9 mouse cellular contexts compared by ENCODE assay signal in genomic region chr6:86684655-86685011, GRCm38 (mm10). TPM values are rescaled to one million over a fixed set of nuclear protein-coding genes. Genes with fewer than 3 reads are reported as not detected.
A peak's percentile ranks its signal among the peaks of the same experiment; 100 is the strongest.
DNase-seq lines count a peak whose midpoint lies in the region; ATAC-seq and TF ChIP-seq lines count a peak whose summit lies in the region.
"Had no signal": no experiment of that assay in that cellular context is flagged by ENCODE, and none has a peak within 500 bp of the region (broad histone marks: within the 10 kb centered on the region; RNA-seq: fewer than 3 reads in every experiment).

No protein-coding gene starts in this region.

- ATAC-seq in hindbrain, embryonic 15.5 days (ENCODE audit: low FRiP score, low read depth) = no peak
- 0 out of 2 replicates have a peak, but pooled peaks have one; percentile 30 for ATAC-seq in midbrain, embryonic 15.5 days (replicated peaks)

- H3K9ac ChIP-seq in hindbrain, embryonic 15.5 days = peak overlapping the region; percentile 37; the same call in 1 of the 2 replicates
- H3K9ac ChIP-seq in midbrain, embryonic 15.5 days = peak overlapping the region; percentile 85

- no peak for DNase-seq in layer of hippocampus, adult 2 months (ENCODE audit: low spot score in 2 of 2)
- DNase-seq in layer of hippocampus, postnatal 36 days = no peak
- DNase-seq in embryonic facial prominence, embryonic 10.5 days (ENCODE audit: low spot score) = no peak
- DNase-seq in frontal cortex, adult 2 months (ENCODE audit: extremely low spot score in 1 of 2, low spot score in 1 of 2) = no peak
- DNase-seq in gastrocnemius, adult 8-10 months (ENCODE audit: low spot score in 2 of 2) = no peak
- no peak for DNase-seq in kidney, adult 9 months

- no peak for TF ChIP-seq CTCF in layer of hippocampus, adult 2 months (conservative IDR thresholded peaks at IDR 0.05)

- no peaks in the 10 kb centered on the region for H3K9me3 ChIP-seq in embryonic facial prominence, embryonic 10.5 days
- no peaks in the 10 kb centered on the region for H3K9me3 ChIP-seq in hindbrain, embryonic 15.5 days
- H3K9me3 ChIP-seq in midbrain, embryonic 15.5 days = no peaks in the 10 kb centered on the region

- 37% methylated on average over 12 of the region's 12 CpGs for WGBS in embryonic facial prominence, embryonic 10.5 days
- 38% methylated on average over 12 of the region's 12 CpGs for WGBS in hindbrain, embryonic 15.5 days
- 36% methylated on average over 12 of the region's 12 CpGs for WGBS in midbrain, embryonic 15.5 days

- H3K4me1 ChIP-seq in embryonic facial prominence, embryonic 10.5 days = peaks cover 14% of the 10 kb centered on the region
- peaks cover 13% of the 10 kb centered on the region for H3K4me1 ChIP-seq in hindbrain, embryonic 15.5 days (replicated peaks)
- peaks cover 14% of the 10 kb centered on the region for H3K4me1 ChIP-seq in midbrain, embryonic 15.5 days

- H3K4me2 ChIP-seq in hindbrain, embryonic 15.5 days = peak overlapping the region; percentile 77
- peak overlapping the region; percentile 80 for H3K4me2 ChIP-seq in midbrain, embryonic 15.5 days

- H3K36me3 ChIP-seq in embryonic facial prominence, embryonic 10.5 days (replicated peaks) = peaks cover 38% of the 10 kb centered on the region
- H3K36me3 ChIP-seq in hindbrain, embryonic 15.5 days = peaks cover 36% of the 10 kb centered on the region
- peaks cover 35% of the 10 kb centered on the region; the same call in 1 of the 2 replicates for H3K36me3 ChIP-seq in midbrain, embryonic 15.5 days (replicated peaks)

- peak overlapping the region; percentile 100 for H3K4me3 ChIP-seq in layer of hippocampus, adult 2 months
- H3K4me3 ChIP-seq in embryonic facial prominence, embryonic 10.5 days = peak overlapping the region; percentile 75
- peak overlapping the region; percentile 90 for H3K4me3 ChIP-seq in hindbrain, embryonic 15.5 days
- H3K4me3 ChIP-seq in midbrain, embryonic 15.5 days = peak overlapping the region; percentile 85

- peak overlapping the region; percentile 87 for H3K27ac ChIP-seq in layer of hippocampus, adult 2 months
- peak overlapping the region; percentile 86 for H3K27ac ChIP-seq in embryonic facial prominence, embryonic 10.5 days (replicated peaks)
- 0 out of 2 replicates have a peak overlapping the region, but pooled peaks have one; percentile 45 for H3K27ac ChIP-seq in hindbrain, embryonic 15.5 days (replicated peaks)
- no peak overlapping the region; the same call in 1 of the 2 replicates for H3K27ac ChIP-seq in midbrain, embryonic 15.5 days

- H3K27me3 ChIP-seq in embryonic facial prominence, embryonic 10.5 days (replicated peaks; ENCODE audit: low read depth, poor library complexity, severe bottlenecking) = no peaks in the 10 kb centered on the region
- no peaks in the 10 kb centered on the region for H3K27me3 ChIP-seq in hindbrain, embryonic 15.5 days
- no peaks in the 10 kb centered on the region for H3K27me3 ChIP-seq in midbrain, embryonic 15.5 days (replicated peaks)

RNA-seq across cellular contexts. Expression of gene Snrnp27, which starts 0.3 kb away (rescaled TPM):
- total RNA-seq in layer of hippocampus, adult 2 months (2021) = 10 to 100 TPM; 60.6 to 60.8 TPM
- total RNA-seq in layer of hippocampus, postnatal 36 days (2021) = 10 to 100 TPM; 59.1 to 62.8 TPM
- 124 and 134 TPM in 2 replicates for polyA plus RNA-seq in embryonic facial prominence, embryonic 10.5 days (2016; fragmentation: Nextera tagmentation; extraction: Ambion mirVana)
- polyA plus RNA-seq in hindbrain, embryonic 15.5 days (2015; fragmentation: Nextera tagmentation; extraction: Ambion mirVana) = 84.6 and 94.0 TPM in 2 replicates
- 91.5 and 92.0 TPM in 2 replicates for polyA plus RNA-seq in midbrain, embryonic 15.5 days (2015; fragmentation: Nextera tagmentation; extraction: Ambion mirVana)
- polyA plus RNA-seq in frontal cortex, adult 2 months (2012; rRNA removed) = 53.1 and 53.3 TPM in 2 replicates
- 10 to 100 TPM; 58.0 to 74.4 (median 64.0) TPM for total RNA-seq in gastrocnemius, adult 8-10 months (2022)

RNA-seq across cellular contexts. Expression of gene Mxd1, which starts 15.7 kb away (rescaled TPM):
- 10 to 100 TPM; 17.9 to 20.7 TPM for total RNA-seq in layer of hippocampus, adult 2 months (2021)
- 10 to 100 TPM; 20.7 to 28.7 TPM for total RNA-seq in layer of hippocampus, postnatal 36 days (2021)
- polyA plus RNA-seq in embryonic facial prominence, embryonic 10.5 days (2016; fragmentation: Nextera tagmentation; extraction: Ambion mirVana) = 9.5 and 11.4 TPM in 2 replicates
- polyA plus RNA-seq in hindbrain, embryonic 15.5 days (2015; fragmentation: Nextera tagmentation; extraction: Ambion mirVana) = 18.5 and 18.7 TPM in 2 replicates
- 23.9 and 24.5 TPM in 2 replicates for polyA plus RNA-seq in midbrain, embryonic 15.5 days (2015; fragmentation: Nextera tagmentation; extraction: Ambion mirVana)
- 20.0 and 20.5 TPM in 2 replicates for polyA plus RNA-seq in frontal cortex, adult 2 months (2012; rRNA removed)
- 1 to 10 TPM; 2.8 to 4.0 (median 3.2) TPM for total RNA-seq in gastrocnemius, adult 8-10 months (2022)

RNA-seq across cellular contexts. Expression of gene Gmcl1, which starts 48.5 kb away (rescaled TPM):
- total RNA-seq in layer of hippocampus, adult 2 months (2021) = 10 to 100 TPM; 28.3 to 31.5 TPM
- total RNA-seq in layer of hippocampus, postnatal 36 days (2021) = 10 to 100 TPM; 30.0 to 30.1 TPM
- polyA plus RNA-seq in embryonic facial prominence, embryonic 10.5 days (2016; fragmentation: Nextera tagmentation; extraction: Ambion mirVana) = 36.2 and 36.3 TPM in 2 replicates
- polyA plus RNA-seq in hindbrain, embryonic 15.5 days (2015; fragmentation: Nextera tagmentation; extraction: Ambion mirVana) = 36.1 and 36.4 TPM in 2 replicates
- polyA plus RNA-seq in midbrain, embryonic 15.5 days (2015; fragmentation: Nextera tagmentation; extraction: Ambion mirVana) = 33.8 and 34.5 TPM in 2 replicates
- 28.1 and 28.7 TPM in 2 replicates for polyA plus RNA-seq in frontal cortex, adult 2 months (2012; rRNA removed)
- total RNA-seq in gastrocnemius, adult 8-10 months (2022) = 1 to 10 TPM; 2.1 to 2.6 (median 2.4) TPM

RNA-seq across cellular contexts. Expression of gene Asprv1, which starts 56.7 kb away (rescaled TPM):
- 1 to 10 TPM; 1.2 to 1.9 TPM for total RNA-seq in layer of hippocampus, adult 2 months (2021)
- 1 to 10 TPM in 1 of 2 experiments, under 1 TPM in 1; 0.88 to 1.7 TPM for total RNA-seq in layer of hippocampus, postnatal 36 days (2021)
- polyA plus RNA-seq in embryonic facial prominence, embryonic 10.5 days (2016; fragmentation: Nextera tagmentation; extraction: Ambion mirVana) = 0.69 and 1.3 TPM in 2 replicates
- 0.76 and 1.00 TPM in 2 replicates for polyA plus RNA-seq in hindbrain, embryonic 15.5 days (2015; fragmentation: Nextera tagmentation; extraction: Ambion mirVana)
- 0.47 and 1.7 TPM in 2 replicates for polyA plus RNA-seq in midbrain, embryonic 15.5 days (2015; fragmentation: Nextera tagmentation; extraction: Ambion mirVana)
- polyA plus RNA-seq in frontal cortex, adult 2 months (2012; rRNA removed) = 2.9 and 3.4 TPM in 2 replicates
- total RNA-seq in gastrocnemius, adult 8-10 months (2022) = not detected
- total RNA-seq: gastrocnemius, postnatal 25 days had no signal
